Mouse (Mus musculus): ENCODE measurements around the gene Sox8. TPM values are rescaled to one million over a fixed set of nuclear protein-coding genes. Genes with fewer than 3 reads are reported as not detected.

Sox8 gene
- polyA plus RNA-seq, 1 experiment, result 1.0 TPM

- TF ChIP-seq CTCF (IDR thresholded peaks at IDR 0.05; ENCODE audit: borderline replicate concordance, control insufficient read depth, extremely low read depth, insufficient read depth, low read length, poor library complexity) (no peak), POLR2A (IDR thresholded peaks at IDR 0.05; ENCODE audit: control insufficient read depth, extremely low read depth, insufficient read depth, low read length, poor library complexity) (no peak)
- H3K27me3 ChIP-seq (ENCODE audit: control insufficient read depth, insufficient read depth, low read length), result peaks cover 8% of the 10 kb centered on the region
- H3K4me1 ChIP-seq (replicated peaks; ENCODE audit: control insufficient read depth, insufficient read depth, low read length), result no peaks in the 10 kb centered on the region
- no peak for DNase-seq
- no peak overlapping the region for H3K4me3 ChIP-seq (ENCODE audit: control insufficient read depth, insufficient read depth, low read length)
- no peak overlapping the region for H3K27ac ChIP-seq (ENCODE audit: control insufficient read depth, insufficient read depth, low read length)
- WGBS, result 21% methylated on average over 3 of the region's 3 CpGs
- no peaks in the 10 kb centered on the region for H3K36me3 ChIP-seq (ENCODE audit: control insufficient read depth, insufficient read depth, low read length)
Observed at GRCm38 (mm10) chr17:25555159-25555558, 15.3 kb downstream of the Sox8 start.

DNA sequence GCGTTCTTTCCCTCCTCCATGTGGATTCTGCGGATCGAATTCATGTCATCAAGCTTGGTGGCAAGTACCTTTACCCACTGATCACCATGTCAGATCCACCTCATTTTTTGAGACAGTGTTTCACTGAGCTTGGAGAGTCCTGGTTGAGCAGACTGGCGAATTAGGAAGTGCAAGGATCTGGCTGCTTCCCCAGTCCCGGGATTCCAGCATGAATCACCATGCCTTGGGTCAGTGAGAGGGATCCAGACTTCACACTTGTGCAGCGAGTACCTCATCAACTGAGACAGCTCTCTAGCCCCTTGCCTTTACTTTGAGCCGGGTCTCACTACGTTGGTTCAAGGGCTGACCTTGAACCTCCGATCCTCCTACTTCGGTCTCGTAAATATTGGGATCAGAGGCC lies 19.2 kb downstream of the Sox8 start:
- 87% methylated on average over 11 of the region's 11 CpGs for WGBS
- Histone ChIP-seq H3K4me3 (ENCODE audit: control insufficient read depth, insufficient read depth, low read length) (no peak overlapping the region), H3K36me3 (ENCODE audit: control insufficient read depth, insufficient read depth, low read length) (no peaks in the 10 kb centered on the region), H3K4me1 (replicated peaks; ENCODE audit: control insufficient read depth, insufficient read depth, low read length) (no peaks in the 10 kb centered on the region), H3K27ac (ENCODE audit: control insufficient read depth, insufficient read depth, low read length) (no peak overlapping the region), H3K27me3 (ENCODE audit: control insufficient read depth, insufficient read depth, low read length) (peaks cover 8% of the 10 kb centered on the region)
- TF ChIP-seq CTCF (IDR thresholded peaks at IDR 0.05; ENCODE audit: borderline replicate concordance, control insufficient read depth, extremely low read depth, insufficient read depth, low read length, poor library complexity) (no peak), POLR2A (IDR thresholded peaks at IDR 0.05; ENCODE audit: control insufficient read depth, extremely low read depth, insufficient read depth, low read length, poor library complexity) (no peak)
- DNase-seq, result no peak

GRCm38 (mm10) chr17:25550020-25550419 lies 20.5 kb downstream of the Sox8 start:
- H3K27me3 ChIP-seq (ENCODE audit: control insufficient read depth, insufficient read depth, low read length), result no peaks in the 10 kb centered on the region; the same call in 1 of the 2 replicates
- 92% methylated on average over 5 of the region's 5 CpGs for WGBS
- no peak overlapping the region for H3K4me3 ChIP-seq (ENCODE audit: control insufficient read depth, insufficient read depth, low read length)
- H3K36me3 ChIP-seq (ENCODE audit: control insufficient read depth, insufficient read depth, low read length), result no peaks in the 10 kb centered on the region
- TF ChIP-seq POLR2A (IDR thresholded peaks at IDR 0.05; ENCODE audit: control insufficient read depth, extremely low read depth, insufficient read depth, low read length, poor library complexity) (no peak), CTCF (IDR thresholded peaks at IDR 0.05; ENCODE audit: borderline replicate concordance, control insufficient read depth, extremely low read depth, insufficient read depth, low read length, poor library complexity) (no peak)
- H3K27ac ChIP-seq (ENCODE audit: control insufficient read depth, insufficient read depth, low read length), result no peak overlapping the region
- no peak for DNase-seq
- H3K4me1 ChIP-seq (replicated peaks; ENCODE audit: control insufficient read depth, insufficient read depth, low read length), result no peaks in the 10 kb centered on the region

DNA sequence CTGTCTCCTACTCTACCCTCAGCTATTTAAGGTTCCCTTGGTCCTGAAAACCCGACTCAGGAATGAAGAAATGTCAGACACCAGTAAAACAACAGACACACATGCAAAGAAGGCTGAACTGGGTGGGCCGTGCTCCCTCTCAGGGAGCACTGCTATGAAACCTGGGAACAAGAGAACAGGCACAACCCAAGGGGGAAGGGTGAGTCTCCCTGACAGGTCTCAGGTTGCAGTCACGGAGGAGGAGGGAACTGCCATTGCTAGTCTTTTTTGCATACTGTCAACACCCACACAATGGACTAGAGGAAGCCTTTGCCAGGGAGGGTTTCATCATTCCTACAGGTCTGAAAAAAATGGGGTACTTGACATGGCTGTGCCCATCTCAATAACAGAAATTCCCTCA lies 23.5 kb downstream of the Sox8 start:
- Histone ChIP-seq H3K27ac (ENCODE audit: control insufficient read depth, insufficient read depth, low read length) (no peak overlapping the region), H3K4me3 (ENCODE audit: control insufficient read depth, insufficient read depth, low read length) (no peak overlapping the region), H3K36me3 (ENCODE audit: control insufficient read depth, insufficient read depth, low read length) (no peaks in the 10 kb centered on the region), H3K4me1 (replicated peaks; ENCODE audit: control insufficient read depth, insufficient read depth, low read length) (no peaks in the 10 kb centered on the region), H3K27me3 (ENCODE audit: control insufficient read depth, insufficient read depth, low read length) (no peaks in the 10 kb centered on the region)
- TF ChIP-seq CTCF (IDR thresholded peaks at IDR 0.05; ENCODE audit: borderline replicate concordance, control insufficient read depth, extremely low read depth, insufficient read depth, low read length, poor library complexity) (no peak), POLR2A (IDR thresholded peaks at IDR 0.05; ENCODE audit: control insufficient read depth, extremely low read depth, insufficient read depth, low read length, poor library complexity) (no peak)
- 66% methylated on average over 3 of the region's 3 CpGs for WGBS
- DNase-seq, result no peak

- no peaks in the 10 kb centered on the region for H3K27me3 ChIP-seq (ENCODE audit: control insufficient read depth, insufficient read depth, low read length)
- WGBS, result 87% methylated on average over 4 of the region's 4 CpGs
- no peak for TF ChIP-seq CTCF (IDR thresholded peaks at IDR 0.05; ENCODE audit: borderline replicate concordance, control insufficient read depth, extremely low read depth, insufficient read depth, low read length, poor library complexity)
- TF ChIP-seq POLR2A (IDR thresholded peaks at IDR 0.05; ENCODE audit: control insufficient read depth, extremely low read depth, insufficient read depth, low read length, poor library complexity), result no peak
Observed at GRCm38 (mm10) chr17:25541768-25542167, 28.7 kb downstream of the Sox8 start.

GRCm38 (mm10) chr17:25540731-25541130 lies 29.8 kb downstream of the Sox8 start:
- 82% methylated on average over 5 of the region's 5 CpGs for WGBS
- TF ChIP-seq POLR2A (IDR thresholded peaks at IDR 0.05; ENCODE audit: control insufficient read depth, extremely low read depth, insufficient read depth, low read length, poor library complexity) (no peak), CTCF (IDR thresholded peaks at IDR 0.05; ENCODE audit: borderline replicate concordance, control insufficient read depth, extremely low read depth, insufficient read depth, low read length, poor library complexity) (no peak)

More at GRCm38 (mm10) chr17:25541768-25542167, 28.7 kb downstream of the Sox8 start:
- no peaks in the 10 kb centered on the region for H3K36me3 ChIP-seq (ENCODE audit: control insufficient read depth, insufficient read depth, low read length)
- no peaks in the 10 kb centered on the region for H3K4me1 ChIP-seq (replicated peaks; ENCODE audit: control insufficient read depth, insufficient read depth, low read length)
- H3K4me3 ChIP-seq (ENCODE audit: control insufficient read depth, insufficient read depth, low read length), result no peak overlapping the region
- no peak overlapping the region for H3K27ac ChIP-seq (ENCODE audit: control insufficient read depth, insufficient read depth, low read length)
- no peak for DNase-seq

More at GRCm38 (mm10) chr17:25540731-25541130, 29.8 kb downstream of the Sox8 start:
- Histone ChIP-seq H3K4me1 (replicated peaks; ENCODE audit: control insufficient read depth, insufficient read depth, low read length) (no peaks in the 10 kb centered on the region), H3K27ac (ENCODE audit: control insufficient read depth, insufficient read depth, low read length) (no peak overlapping the region), H3K36me3 (ENCODE audit: control insufficient read depth, insufficient read depth, low read length) (no peaks in the 10 kb centered on the region), H3K4me3 (ENCODE audit: control insufficient read depth, insufficient read depth, low read length) (no peak overlapping the region), H3K27me3 (ENCODE audit: control insufficient read depth, insufficient read depth, low read length) (no peaks in the 10 kb centered on the region)
- no peak for DNase-seq
